Mouse (Mus musculus): ENCODE results near the gene 4930404N11Rik. TPM values are rescaled to one million over a fixed set of nuclear protein-coding genes. Genes with fewer than 3 reads are reported as not detected.

The 4930404N11Rik gene
- polyA plus RNA-seq (2017; shearing (Covaris generic)), result not detected

GRCm38 (mm10) chr10:81365672-81366476, at the start of gene 4930404N11Rik:
Gene 4930404N11Rik (minus strand): TSS chr10:81365816.

GRCm38 (mm10) chr10:81392781-81393185, 27.2 kb upstream of the 4930404N11Rik start, which contains the start of gene Smim24:
Gene Smim24 (plus strand): TSS chr10:81393051.

GRCm38 (mm10) chr10:81388505-81389055, 23.0 kb upstream of the 4930404N11Rik start, which contains the start of gene Gm48552:
Gene Gm48552 (plus strand): TSS chr10:81389005.

GRCm38 (mm10) chr10:81383802-81384604, 18.4 kb upstream of the 4930404N11Rik start, which contains the start of the genes Dohh and Gm48551:
Gene Dohh (plus strand): TSS chr10:81384428.
Gene Gm48551 (plus strand): TSS chr10:81384466.

GRCm38 (mm10) chr10:81377793-81378552, 12.4 kb upstream of the 4930404N11Rik start, which contains the start of gene Fzr1:
Gene Fzr1 (minus strand): TSS chr10:81378516.

GRCm38 (mm10) chr10:81356991-81357844, 8.4 kb downstream of the 4930404N11Rik start, which contains the start of gene Mfsd12:
Gene Mfsd12 (plus strand): TSS chr10:81357491.

GRCm38 (mm10) chr10:81350351-81351063, 15.1 kb downstream of the 4930404N11Rik start, which contains the start of gene Hmg20b:
Gene Hmg20b (minus strand): TSS chr10:81350480.

GRCm38 (mm10) chr10:81342686-81343505, 22.7 kb downstream of the 4930404N11Rik start, which contains the start of gene Gipc3:
Gene Gipc3 (minus strand): TSS chr10:81343266.

GRCm38 (mm10) chr10:81328386-81328785, 37.2 kb downstream of the 4930404N11Rik start, which contains the start of gene Tbxa2r:
Gene Tbxa2r (plus strand): TSS chr10:81328731.

GRCm38 (mm10) chr10:81320550-81321347, 44.9 kb downstream of the 4930404N11Rik start, which contains the start of gene Cactin:
Gene Cactin (plus strand): TSS chr10:81321103.

Other genes with a start within 250 kb of the 4930404N11Rik start
- gene Zbtb7a, start 230.6 kb downstream of the 4930404N11Rik start, polyA plus RNA-seq (2017; shearing (Covaris generic)), result 74.9 TPM
- gene Pias4, start 197.9 kb downstream of the 4930404N11Rik start, polyA plus RNA-seq (2017; shearing (Covaris generic)), result 39.4 TPM
- 872 TPM for gene Eef2, start 189.2 kb downstream of the 4930404N11Rik start, polyA plus RNA-seq (2017; shearing (Covaris generic))
- 90.2 TPM for gene Dapk3, start 182.8 kb downstream of the 4930404N11Rik start, polyA plus RNA-seq (2017; shearing (Covaris generic))
- gene 4930442H23Rik, start 182.0 kb downstream of the 4930404N11Rik start, polyA plus RNA-seq (2017; shearing (Covaris generic)), result 0.70 TPM
- 0.21 TPM for gene Nmrk2, start 163.8 kb downstream of the 4930404N11Rik start, polyA plus RNA-seq (2017; shearing (Covaris generic))
- gene Atcay, start 135.0 kb downstream of the 4930404N11Rik start, polyA plus RNA-seq (2017; shearing (Covaris generic)), result 5.9 TPM
- 5.5 TPM for gene Zfr2, start 132.7 kb downstream of the 4930404N11Rik start, polyA plus RNA-seq (2017; shearing (Covaris generic))
- gene Matk, start 112.9 kb downstream of the 4930404N11Rik start, polyA plus RNA-seq (2017; shearing (Covaris generic)), result 59.6 TPM
- gene Mrpl54, start 98.9 kb downstream of the 4930404N11Rik start, polyA plus RNA-seq (2017; shearing (Covaris generic)), result 146 TPM
- 40.4 TPM for gene Apba3, start 98.9 kb downstream of the 4930404N11Rik start, polyA plus RNA-seq (2017; shearing (Covaris generic))
- gene Tjp3, start 74.2 kb downstream of the 4930404N11Rik start, polyA plus RNA-seq (2017; shearing (Covaris generic)), result 10.0 TPM
- gene Pip5k1c, start 72.9 kb downstream of the 4930404N11Rik start, polyA plus RNA-seq (2017; shearing (Covaris generic)), result 81.0 TPM
- gene Cactin, start 44.7 kb downstream of the 4930404N11Rik start, polyA plus RNA-seq (2017; shearing (Covaris generic)), result 42.4 TPM
- 14.6 TPM for gene Tbxa2r, start 37.1 kb downstream of the 4930404N11Rik start, polyA plus RNA-seq (2017; shearing (Covaris generic))
- gene Gipc3, start 22.6 kb downstream of the 4930404N11Rik start, polyA plus RNA-seq (2017; shearing (Covaris generic)), result not detected
- gene Hmg20b, start 15.3 kb downstream of the 4930404N11Rik start, polyA plus RNA-seq (2017; shearing (Covaris generic)), result 27.3 TPM
- 3.1 TPM for gene Mfsd12, start 8.3 kb downstream of the 4930404N11Rik start, polyA plus RNA-seq (2017; shearing (Covaris generic))
- 46.9 TPM for gene Fzr1, start 12.7 kb upstream of the 4930404N11Rik start, polyA plus RNA-seq (2017; shearing (Covaris generic))
- 41.2 TPM for gene Dohh, start 18.6 kb upstream of the 4930404N11Rik start, polyA plus RNA-seq (2017; shearing (Covaris generic))
- gene Gm48551, start 18.6 kb upstream of the 4930404N11Rik start, polyA plus RNA-seq (2017; shearing (Covaris generic)), result 1.6 TPM
- gene Gm48552, start 23.2 kb upstream of the 4930404N11Rik start, polyA plus RNA-seq (2017; shearing (Covaris generic)), result 1.6 TPM
- gene Smim24, start 27.2 kb upstream of the 4930404N11Rik start, polyA plus RNA-seq (2017; shearing (Covaris generic)), result 1.1 TPM
- gene Nfic, start 89.8 kb upstream of the 4930404N11Rik start, polyA plus RNA-seq (2017; shearing (Covaris generic)), result 17.9 TPM
- gene Celf5, start 116.9 kb upstream of the 4930404N11Rik start, polyA plus RNA-seq (2017; shearing (Covaris generic)), result not detected
- gene Ncln, start 130.6 kb upstream of the 4930404N11Rik start, polyA plus RNA-seq (2017; shearing (Covaris generic)), result 104 TPM
- 64.0 TPM for gene S1pr4, start 134.3 kb upstream of the 4930404N11Rik start, polyA plus RNA-seq (2017; shearing (Covaris generic))
- gene Gna15, start 158.4 kb upstream of the 4930404N11Rik start, polyA plus RNA-seq (2017; shearing (Covaris generic)), result 89.2 TPM
- gene Gna11, start 179.4 kb upstream of the 4930404N11Rik start, polyA plus RNA-seq (2017; shearing (Covaris generic)), result 9.8 TPM
- 893 TPM for gene Aes, start 193.7 kb upstream of the 4930404N11Rik start, polyA plus RNA-seq (2017; shearing (Covaris generic))
- 1.2 TPM for gene Tle2, start 208.7 kb upstream of the 4930404N11Rik start, polyA plus RNA-seq (2017; shearing (Covaris generic))
- gene Tle6, start 235.3 kb upstream of the 4930404N11Rik start, polyA plus RNA-seq (2017; shearing (Covaris generic)), result 1.5 TPM
- gene BC025920, start 240.5 kb upstream of the 4930404N11Rik start, polyA plus RNA-seq (2017; shearing (Covaris generic)), result 2.0 TPM

Data from effector memory CD4-positive, alpha-beta T cell, adult 5 months (primary cell).